Mouse (Mus musculus): Measurements from ENCODE around the gene Gtsf1. TPM values are rescaled to one million over a fixed set of nuclear protein-coding genes. Genes with fewer than 3 reads are reported as not detected.

Gtsf1 gene
- polyA plus RNA-seq, 1 experiment from 2014 or later, result 62.3 TPM

GRCm38 (mm10) chr15:103364761-103365160 lies 65.5 kb downstream of the Gtsf1 start:
- peak overlapping the region; percentile 73 for H3K4me2 ChIP-seq
- H3K9ac ChIP-seq, result peak overlapping the region; percentile 100
- no peaks in the 10 kb centered on the region for H3K9me3 ChIP-seq (replicated peaks)
- H3K4me1 ChIP-seq (replicated peaks), result peaks cover 68% of the 10 kb centered on the region
- H3K27ac ChIP-seq (ENCODE audit: poor library complexity, severe bottlenecking), result peak overlapping the region; percentile 99
- H3K36me3 ChIP-seq, result 0 out of 2 replicates have a peak, but pooled peaks cover 12% of the 10 kb centered on the region
- ATAC-seq (ENCODE audit: insufficient number of reproducible peaks, low FRiP score), result no peak
- 16% methylated on average over 4 of the region's 4 CpGs for WGBS
- peak overlapping the region; percentile 100 for H3K4me3 ChIP-seq
- no peaks in the 10 kb centered on the region for H3K27me3 ChIP-seq (replicated peaks)

- Histone ChIP-seq H3K27ac (ENCODE audit: poor library complexity, severe bottlenecking) (peak overlapping the region; percentile 99), H3K4me2 (peak overlapping the region; percentile 73), H3K9me3 (replicated peaks) (no peaks in the 10 kb centered on the region), H3K4me3 (peak overlapping the region; percentile 100), H3K9ac (peak overlapping the region; percentile 100), H3K27me3 (replicated peaks) (no peaks in the 10 kb centered on the region), H3K36me3 (0 out of 2 replicates have a peak, but pooled peaks cover 12% of the 10 kb centered on the region), H3K4me1 (replicated peaks) (peaks cover 73% of the 10 kb centered on the region)
- no peak for ATAC-seq (ENCODE audit: insufficient number of reproducible peaks, low FRiP score)
- 42% methylated on average over 1 of the region's 1 CpGs for WGBS
These were observed 66.5 kb downstream of the Gtsf1 start for GRCm38 (mm10) chr15:103363809-103364208.

- Histone ChIP-seq H3K9me3 (replicated peaks) (no peaks in the 10 kb centered on the region), H3K4me1 (replicated peaks) (peaks cover 75% of the 10 kb centered on the region), H3K4me2 (no peak overlapping the region), H3K27ac (ENCODE audit: poor library complexity, severe bottlenecking) (peak overlapping the region; percentile 54; the same call in 1 of the 2 replicates), H3K36me3 (peaks cover 17% of the 10 kb centered on the region), H3K4me3 (no peak overlapping the region), H3K27me3 (replicated peaks) (no peaks in the 10 kb centered on the region), H3K9ac (no peak overlapping the region)
- 75% methylated on average over 3 of the region's 3 CpGs for whole genome bisulfite sequencing
- no peak for ATAC-seq (ENCODE audit: insufficient number of reproducible peaks, low FRiP score)
These were observed 67.3 kb downstream of the Gtsf1 start for GRCm38 (mm10) chr15:103362950-103363349.

- 72% methylated on average over 7 of the region's 7 CpGs for WGBS
- H3K36me3 ChIP-seq, result peaks cover 23% of the 10 kb centered on the region
- no peaks in the 10 kb centered on the region for H3K27me3 ChIP-seq (replicated peaks)
- no peak overlapping the region for H3K4me2 ChIP-seq
- H3K9ac ChIP-seq, result no peak overlapping the region
- no peak for ATAC-seq (ENCODE audit: insufficient number of reproducible peaks, low FRiP score)
- 0 out of 2 replicates have a peak overlapping the region, but pooled peaks have one; percentile 54 for H3K27ac ChIP-seq (ENCODE audit: poor library complexity, severe bottlenecking)
- no peaks in the 10 kb centered on the region for H3K9me3 ChIP-seq (replicated peaks)
- H3K4me3 ChIP-seq, result no peak overlapping the region
- H3K4me1 ChIP-seq (replicated peaks), result peaks cover 75% of the 10 kb centered on the region
These were observed 67.9 kb downstream of the Gtsf1 start for GRCm38 (mm10) chr15:103362333-103362732.

- Histone ChIP-seq H3K36me3 (peaks cover 33% of the 10 kb centered on the region), H3K9me3 (replicated peaks) (no peaks in the 10 kb centered on the region), H3K9ac (0 out of 2 replicates have a peak overlapping the region, but pooled peaks have one; percentile 39), H3K27ac (ENCODE audit: poor library complexity, severe bottlenecking) (peak overlapping the region; percentile 2; the same call in 1 of the 2 replicates), H3K4me3 (no peak overlapping the region), H3K27me3 (replicated peaks) (no peaks in the 10 kb centered on the region), H3K4me1 (replicated peaks) (peaks cover 78% of the 10 kb centered on the region), H3K4me2 (0 out of 2 replicates have a peak overlapping the region, but pooled peaks have one; percentile 6)
- no peak for ATAC-seq (ENCODE audit: insufficient number of reproducible peaks, low FRiP score)
- WGBS, result 24% methylated on average over 1 of the region's 1 CpGs
These were observed 69.0 kb downstream of the Gtsf1 start for GRCm38 (mm10) chr15:103361269-103361668.

- peak overlapping the region; percentile 51; the same call in 1 of the 2 replicates for H3K4me2 ChIP-seq
- peaks cover 45% of the 10 kb centered on the region for H3K36me3 ChIP-seq
- no peaks in the 10 kb centered on the region for H3K27me3 ChIP-seq (replicated peaks)
- WGBS, result 87% methylated on average over 5 of the region's 5 CpGs
- H3K9ac ChIP-seq, result peak overlapping the region; percentile 59
- H3K27ac ChIP-seq (ENCODE audit: poor library complexity, severe bottlenecking), result peak overlapping the region; percentile 99
- no peaks in the 10 kb centered on the region for H3K9me3 ChIP-seq (replicated peaks)
- H3K4me1 ChIP-seq (replicated peaks), result peaks cover 85% of the 10 kb centered on the region
- no peak overlapping the region for H3K4me3 ChIP-seq
- ATAC-seq (ENCODE audit: insufficient number of reproducible peaks, low FRiP score), result no peak
These were observed 70.2 kb downstream of the Gtsf1 start for GRCm38 (mm10) chr15:103359869-103360602.

GRCm38 (mm10) chr15:103359122-103359510 lies 71.2 kb downstream of the Gtsf1 start:
- Histone ChIP-seq H3K27me3 (replicated peaks) (no peaks in the 10 kb centered on the region), H3K27ac (ENCODE audit: poor library complexity, severe bottlenecking) (peak overlapping the region; percentile 99), H3K9me3 (replicated peaks) (no peaks in the 10 kb centered on the region), H3K9ac (peak overlapping the region; percentile 59; the same call in 1 of the 2 replicates), H3K4me1 (replicated peaks) (peaks cover 85% of the 10 kb centered on the region), H3K36me3 (peaks cover 54% of the 10 kb centered on the region), H3K4me2 (peak overlapping the region; percentile 51), H3K4me3 (no peak overlapping the region)
- 0 out of 2 replicates have a peak, but pooled peaks have one; percentile 20 for ATAC-seq (ENCODE audit: insufficient number of reproducible peaks, low FRiP score)
- 18% methylated on average over 1 of the region's 1 CpGs for WGBS

- Histone ChIP-seq H3K27ac (ENCODE audit: poor library complexity, severe bottlenecking) (peak overlapping the region; percentile 99), H3K4me3 (no peak overlapping the region), H3K4me1 (replicated peaks) (peaks cover 83% of the 10 kb centered on the region), H3K27me3 (replicated peaks) (no peaks in the 10 kb centered on the region), H3K4me2 (peak overlapping the region; percentile 51), H3K9ac (peak overlapping the region; percentile 59), H3K9me3 (replicated peaks) (no peaks in the 10 kb centered on the region), H3K36me3 (peaks cover 60% of the 10 kb centered on the region)
- WGBS, result 31% methylated on average over 4 of the region's 4 CpGs
- ATAC-seq (ENCODE audit: insufficient number of reproducible peaks, low FRiP score), result peak; percentile 55
These were observed 71.8 kb downstream of the Gtsf1 start for GRCm38 (mm10) chr15:103358278-103359121.

GRCm38 (mm10) chr15:103357817-103358216 lies 72.5 kb downstream of the Gtsf1 start:
- H3K4me2 ChIP-seq, result no peak overlapping the region
- peak overlapping the region; percentile 59 for H3K9ac ChIP-seq
- 75% methylated on average over 4 of the region's 4 CpGs for WGBS
- H3K27me3 ChIP-seq (replicated peaks), result no peaks in the 10 kb centered on the region
- no peaks in the 10 kb centered on the region for H3K9me3 ChIP-seq (replicated peaks)
- H3K4me3 ChIP-seq, result no peak overlapping the region
- no peak for ATAC-seq (ENCODE audit: insufficient number of reproducible peaks, low FRiP score)
- peak overlapping the region; percentile 99 for H3K27ac ChIP-seq (ENCODE audit: poor library complexity, severe bottlenecking)
- H3K4me1 ChIP-seq (replicated peaks), result peaks cover 77% of the 10 kb centered on the region
- H3K36me3 ChIP-seq, result peaks cover 67% of the 10 kb centered on the region

GRCm38 (mm10) chr15:103356130-103356529 lies 74.1 kb downstream of the Gtsf1 start:
- no peaks in the 10 kb centered on the region for H3K9me3 ChIP-seq (replicated peaks)
- 48% methylated on average over 4 of the region's 4 CpGs for WGBS
- no peak overlapping the region for H3K4me2 ChIP-seq
- peaks cover 64% of the 10 kb centered on the region for H3K4me1 ChIP-seq (replicated peaks)
- peak overlapping the region; percentile 38; the same call in 1 of the 2 replicates for H3K9ac ChIP-seq
- no peak for ATAC-seq (ENCODE audit: insufficient number of reproducible peaks, low FRiP score)
- H3K36me3 ChIP-seq, result peaks cover 74% of the 10 kb centered on the region
- H3K27me3 ChIP-seq (replicated peaks), result no peaks in the 10 kb centered on the region
- H3K27ac ChIP-seq (ENCODE audit: poor library complexity, severe bottlenecking), result peak overlapping the region; percentile 99
- H3K4me3 ChIP-seq, result no peak overlapping the region

GRCm38 (mm10) chr15:103355420-103355819 lies 74.8 kb downstream of the Gtsf1 start:
- Histone ChIP-seq H3K36me3 (peaks cover 79% of the 10 kb centered on the region), H3K4me2 (no peak overlapping the region), H3K9ac (peak overlapping the region; percentile 19; the same call in 1 of the 2 replicates), H3K27me3 (replicated peaks) (no peaks in the 10 kb centered on the region), H3K4me1 (replicated peaks) (peaks cover 61% of the 10 kb centered on the region), H3K27ac (ENCODE audit: poor library complexity, severe bottlenecking) (peak overlapping the region; percentile 99), H3K9me3 (replicated peaks) (no peaks in the 10 kb centered on the region), H3K4me3 (no peak overlapping the region)
- ATAC-seq (ENCODE audit: insufficient number of reproducible peaks, low FRiP score), result no peak
- 47% methylated on average over 4 of the region's 4 CpGs for WGBS
